10 mouse cellular contexts compared by ENCODE assay signal in genomic region chr2:118790221-118790550, GRCm38 (mm10). TPM values are rescaled to one million over a fixed set of nuclear protein-coding genes. Genes with fewer than 3 reads are reported as not detected.
DNase-seq lines count a peak whose midpoint lies in the region; ATAC-seq and TF ChIP-seq lines count a peak whose summit lies in the region.
"Had no signal": no experiment of that assay in that cellular context is flagged by ENCODE, and none has a peak within 500 bp of the region (broad histone marks: within the 10 kb centered on the region; RNA-seq: fewer than 3 reads in every experiment).

No protein-coding gene starts in this region.

- no peaks in the 10 kb centered on the region for H3K36me3 ChIP-seq in testis, adult 2 months (ENCODE audit: control insufficient read depth, insufficient read depth, low read length)
- H3K36me3 ChIP-seq in liver, embryonic 13.5 days, result no peaks in the 10 kb centered on the region

- no peak for TF ChIP-seq CTCF in testis, adult 2 months (IDR thresholded peaks at IDR 0.05; ENCODE audit: control insufficient read depth, insufficient read depth, insufficient replicate concordance, low read depth, low read length)

- H3K9me3 ChIP-seq in liver, embryonic 13.5 days (replicated peaks), result no peaks in the 10 kb centered on the region

- peak overlapping the region; percentile 10 for H3K4me3 ChIP-seq in testis, adult 2 months (ENCODE audit: control insufficient read depth, low read depth, low read length)
- H3K4me3 ChIP-seq in liver, embryonic 13.5 days (replicated peaks), result peak overlapping the region; percentile 31

- WGBS in liver, embryonic 13.5 days (ENCODE audit: insufficient replicate concordance), result 54% methylated on average over 12 of the region's 12 CpGs

- DNase-seq in frontal cortex, postnatal 10 days (ENCODE audit: low spot score in 2 of 2), result no peak
- DNase-seq in testis, postnatal 10 days (ENCODE audit: low spot score), result no peak
- no peak for DNase-seq in liver, embryonic 13.5 days
- no peak for DNase-seq in right cerebral cortex, postnatal 25 days
- DNase-seq in layer of hippocampus, postnatal 10 days (ENCODE audit: low spot score in 2 of 2), result no peak

- H3K27ac ChIP-seq in testis, adult 2 months (ENCODE audit: control insufficient read depth, insufficient read depth, low read depth, low read length), result no peak overlapping the region
- H3K27ac ChIP-seq in liver, embryonic 13.5 days, result no peak overlapping the region

- TF ChIP-seq POLR2A in testis, adult 2 months (IDR thresholded peaks at IDR 0.05; ENCODE audit: control insufficient read depth, low read depth, low read length), result no peak

- peaks cover 12% of the 10 kb centered on the region for H3K4me1 ChIP-seq in testis, adult 2 months (ENCODE audit: control insufficient read depth, insufficient read depth, low read length)
- H3K4me1 ChIP-seq in liver, embryonic 13.5 days (replicated peaks), result peaks cover 62% of the 10 kb centered on the region

- peak overlapping the region; percentile 54 for H3K4me2 ChIP-seq in liver, embryonic 13.5 days

- no peaks in the 10 kb centered on the region for H3K27me3 ChIP-seq in testis, adult 2 months (ENCODE audit: control insufficient read depth, insufficient read depth, low read length)
- H3K27me3 ChIP-seq in liver, embryonic 13.5 days, result peaks cover 21% of the 10 kb centered on the region

- peak; percentile 52; the same call in 1 of the 2 replicates for ATAC-seq in frontal cortex, adult (ENCODE audit: low TSS enrichment)
- no peak; the same call in 1 of the 2 replicates for ATAC-seq in liver, embryonic 13.5 days (ENCODE audit: low read depth)
- no peak for ATAC-seq in activated CD4-positive, CD25-positive, alpha-beta regulatory T cell, adult 4 months

- peak overlapping the region; percentile 56 for H3K9ac ChIP-seq in liver, embryonic 13.5 days

RNA-seq across cellular contexts. Expression of gene Disp2, which starts 10.7 kb away (rescaled TPM):
- polyA plus RNA-seq in testis, adult 2 months (2012; rRNA removed), result 0.28 and 0.77 TPM in 2 replicates
- 0.24 and 0.31 TPM in 2 replicates for polyA plus RNA-seq in liver, embryonic 13.5 days (2015; fragmentation: Nextera tagmentation; extraction: Ambion mirVana)
- under 1 TPM in 1 of 2 experiments, not detected in 1; 0.25 TPM for polyA plus RNA-seq in activated CD4-positive, CD25-positive, alpha-beta regulatory T cell, adult 4 months (2017; shearing (Covaris generic))
- 100 to 1,000 TPM; 191 to 195 TPM for total RNA-seq in layer of hippocampus, postnatal 10 days (2021)

RNA-seq across cellular contexts. Expression of gene Phgr1, which starts 17.6 kb away (rescaled TPM):
- polyA plus RNA-seq in testis, adult 2 months (2012; rRNA removed), result 0.49 and 1.1 TPM in 2 replicates
- polyA plus RNA-seq in liver, embryonic 13.5 days (2015; fragmentation: Nextera tagmentation; extraction: Ambion mirVana), result not detected in 2 replicates
- not detected for polyA plus RNA-seq in activated CD4-positive, CD25-positive, alpha-beta regulatory T cell, adult 4 months (2017; shearing (Covaris generic))
- total RNA-seq in layer of hippocampus, postnatal 10 days (2021), result not detected
- total RNA-seq: adrenal gland, adult 2 months; left cerebral cortex, postnatal 10 days had no signal
- polyA plus RNA-seq: adrenal gland, adult 2 months had no signal

RNA-seq across cellular contexts. Expression of gene Knstrn, which starts 23.6 kb away (rescaled TPM):
- polyA plus RNA-seq in testis, adult 2 months (2012; rRNA removed), result 123 and 126 TPM in 2 replicates
- 91.9 and 101 TPM in 2 replicates for polyA plus RNA-seq in liver, embryonic 13.5 days (2015; fragmentation: Nextera tagmentation; extraction: Ambion mirVana)
- 10 to 100 TPM; 23.7 to 30.8 TPM for polyA plus RNA-seq in activated CD4-positive, CD25-positive, alpha-beta regulatory T cell, adult 4 months (2017; shearing (Covaris generic))
- 1 to 10 TPM; 5.4 to 5.6 TPM for total RNA-seq in layer of hippocampus, postnatal 10 days (2021)

RNA-seq across cellular contexts. Expression of gene Ccdc9b, which starts 27.7 kb away (rescaled TPM):
- 0.80 and 0.85 TPM in 2 replicates for polyA plus RNA-seq in testis, adult 2 months (2012; rRNA removed)
- 0.20 and 0.23 TPM in 2 replicates for polyA plus RNA-seq in liver, embryonic 13.5 days (2015; fragmentation: Nextera tagmentation; extraction: Ambion mirVana)
- not detected for polyA plus RNA-seq in activated CD4-positive, CD25-positive, alpha-beta regulatory T cell, adult 4 months (2017; shearing (Covaris generic))
- total RNA-seq in layer of hippocampus, postnatal 10 days (2021), result 1 to 10 TPM; 2.4 to 2.6 TPM

RNA-seq across cellular contexts. Expression of gene Inafm2, which starts 44.6 kb away (rescaled TPM):
- 12.6 and 13.4 TPM in 2 replicates for polyA plus RNA-seq in testis, adult 2 months (2012; rRNA removed)
- polyA plus RNA-seq in liver, embryonic 13.5 days (2015; fragmentation: Nextera tagmentation; extraction: Ambion mirVana), result 18.4 and 19.1 TPM in 2 replicates
- polyA plus RNA-seq in activated CD4-positive, CD25-positive, alpha-beta regulatory T cell, adult 4 months (2017; shearing (Covaris generic)), result 10 to 100 TPM; 19.8 to 27.2 TPM
- total RNA-seq in layer of hippocampus, postnatal 10 days (2021), result 10 to 100 TPM; 31.7 to 33.4 TPM
